Mouse (Mus musculus) thymus, adult 2 months (tissue): Measurements from ENCODE around the gene Dyrk1b.

Experiments used
- CTCF ChIP-seq: fragments of 200-500 bp; IDR thresholded peaks from 2 replicates; pipeline ENCODE4 v1.5.1; 2012; ENCODE audit warnings: mild to moderate bottlenecking, control low read depth, low read length, moderate library complexity, borderline replicate concordance; ENCODE audit not compliant: control insufficient read depth, poor library complexity, insufficient read depth; ENCODE audit errors: extremely low read depth
- POLR2A ChIP-seq: fragments of 200-500 bp; IDR thresholded peaks from 2 replicates; pipeline ENCODE4 v1.6.1; 2012; ENCODE audit warnings: mild to moderate bottlenecking, low read length, control low read depth, moderate library complexity; ENCODE audit not compliant: control insufficient read depth, poor library complexity, insufficient read depth; ENCODE audit errors: extremely low read depth

DNA sequence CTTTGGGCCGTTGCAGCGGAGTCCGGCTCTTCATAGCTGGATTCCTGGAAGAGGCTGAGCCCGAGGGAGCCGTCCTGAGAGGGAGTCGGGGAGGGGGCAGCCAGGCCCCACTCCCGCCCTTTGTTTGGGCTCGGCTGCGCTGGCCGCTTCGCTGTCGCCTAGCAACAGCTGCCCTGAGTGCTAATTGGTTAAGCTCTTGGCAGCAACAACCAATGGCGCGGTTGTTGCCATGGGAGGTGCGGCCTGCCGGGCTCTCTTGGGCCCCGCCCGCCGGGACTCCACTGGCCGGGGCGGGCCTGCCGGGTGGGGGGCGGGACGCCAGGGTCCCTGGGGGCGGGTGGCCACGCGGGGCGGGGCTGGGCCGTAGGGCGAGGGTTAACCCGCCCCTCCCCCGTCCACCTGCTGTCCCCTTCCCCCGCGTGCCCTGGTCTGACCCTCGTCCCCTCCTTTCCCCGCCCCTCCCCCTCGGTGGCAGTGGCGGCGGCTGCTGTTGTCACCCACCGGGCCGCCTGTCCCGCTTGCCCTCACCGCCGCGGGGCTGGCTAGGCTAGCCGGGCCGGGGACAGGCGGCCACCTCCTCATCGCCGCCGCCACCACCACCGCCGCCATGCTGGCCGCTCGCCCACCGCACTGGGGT is 590 bp downstream of the Dyrk1b start:
- no peak for TF ChIP-seq CTCF
- TF ChIP-seq POLR2A = 0 out of 2 replicates have a peak, but pooled peaks have one; percentile 13
